Mouse (Mus musculus) kidney, adult 2 months (tissue): ENCODE results near the gene Txnl4b.

Experiments used
- CTCF ChIP-seq: fragments of 200-500 bp; conservative IDR thresholded peaks from 2 replicates; pipeline ENCODE4 v1.5.1; 2011; ENCODE audit warnings: low read depth, mild to moderate bottlenecking, control low read depth, low read length, moderate library complexity, mixed read lengths; ENCODE audit not compliant: insufficient read depth, insufficient read length
- POLR2A ChIP-seq: fragments of 200-500 bp; IDR thresholded peaks from one replicate; pipeline ENCODE4 v1.6.1; 2011; ENCODE audit warnings: low read depth, low read length, control low read depth

DNA sequence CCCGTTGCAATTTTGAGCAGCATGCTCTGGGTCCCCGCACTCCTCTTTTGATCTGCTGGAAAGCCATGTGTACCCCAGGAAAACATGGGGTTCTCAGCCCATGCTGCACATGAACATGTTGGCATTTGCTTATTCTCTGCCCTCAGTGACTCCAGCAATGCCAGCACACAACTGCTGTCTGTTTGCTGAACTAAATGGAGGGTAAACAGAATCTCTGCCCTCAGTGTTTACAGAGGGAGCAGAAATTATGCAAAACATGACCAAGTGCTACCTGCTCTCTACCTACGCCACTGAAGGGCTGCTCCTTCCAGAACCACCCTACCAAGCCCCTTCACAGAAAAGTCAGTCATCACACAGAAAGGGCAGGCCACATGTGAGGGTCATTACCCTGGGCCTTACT is 19.1 kb downstream of the Txnl4b start:
- no peak for TF ChIP-seq CTCF
- no peak for TF ChIP-seq POLR2A
